Mouse (Mus musculus): ENCODE data around the gene Ptprb. TPM values are rescaled to one million over a fixed set of nuclear protein-coding genes. Genes with fewer than 3 reads are reported as not detected.

Ptprb gene
- not detected for total RNA-seq (2018; cell fraction: chromatin; rRNA removed)
- total RNA-seq (2018; cell fraction: cytosol; rRNA removed), result under 1 TPM in 4 of 26 experiments, not detected in 22; under 0.01 to 0.05 (median 0.02) TPM
- not detected for total RNA-seq (2018; cell fraction: nucleus; rRNA removed)
- polyA plus RNA-seq (2018), result not detected in 3 replicates

- Histone ChIP-seq H3K36me3 (ENCODE audit: inconsistent target) (no peaks in the 10 kb centered on the region), H3K79me2 (ENCODE audit: inconsistent target) (no peaks in the 10 kb centered on the region), H3K4me3 (ENCODE audit: inconsistent target) (no peak within 1 kb of the TSS), H3K27ac (no peak within 1 kb of the TSS)
- 3% methylated on average over 7 of the region's 7 CpGs for WGBS (ENCODE audit: missing documents)
Observed at GRCm38 (mm10) chr10:116275280-116275679, at the start of gene Ptprb. Ptprb (plus strand) TSS chr10:116275523.

- no peak overlapping the region for H3K4me3 ChIP-seq (ENCODE audit: inconsistent target)
- no peaks in the 10 kb centered on the region for H3K36me3 ChIP-seq (ENCODE audit: inconsistent target)
- no peaks in the 10 kb centered on the region for H3K79me2 ChIP-seq (ENCODE audit: inconsistent target)
- WGBS (ENCODE audit: missing documents), result 53% methylated on average over 5 of the region's 5 CpGs
- no peak overlapping the region for H3K27ac ChIP-seq
Observed at GRCm38 (mm10) chr10:116235299-116235698, 40.0 kb upstream of the Ptprb start.

- no peak overlapping the region for H3K27ac ChIP-seq
- H3K4me3 ChIP-seq (ENCODE audit: inconsistent target), result no peak overlapping the region
- 32% methylated on average over 7 of the region's 7 CpGs for WGBS (ENCODE audit: missing documents)
- no peaks in the 10 kb centered on the region for H3K36me3 ChIP-seq (ENCODE audit: inconsistent target)
- no peaks in the 10 kb centered on the region for H3K79me2 ChIP-seq (ENCODE audit: inconsistent target)
Observed at GRCm38 (mm10) chr10:116242200-116242599, 33.1 kb upstream of the Ptprb start.

- Histone ChIP-seq H3K79me2 (ENCODE audit: inconsistent target) (no peaks in the 10 kb centered on the region), H3K36me3 (ENCODE audit: inconsistent target) (no peaks in the 10 kb centered on the region), H3K4me3 (ENCODE audit: inconsistent target) (no peak overlapping the region), H3K27ac (no peak overlapping the region)
- WGBS (ENCODE audit: missing documents), result 86% methylated on average over 6 of the region's 7 CpGs
Observed at GRCm38 (mm10) chr10:116243373-116243772, 31.9 kb upstream of the Ptprb start.

DNA sequence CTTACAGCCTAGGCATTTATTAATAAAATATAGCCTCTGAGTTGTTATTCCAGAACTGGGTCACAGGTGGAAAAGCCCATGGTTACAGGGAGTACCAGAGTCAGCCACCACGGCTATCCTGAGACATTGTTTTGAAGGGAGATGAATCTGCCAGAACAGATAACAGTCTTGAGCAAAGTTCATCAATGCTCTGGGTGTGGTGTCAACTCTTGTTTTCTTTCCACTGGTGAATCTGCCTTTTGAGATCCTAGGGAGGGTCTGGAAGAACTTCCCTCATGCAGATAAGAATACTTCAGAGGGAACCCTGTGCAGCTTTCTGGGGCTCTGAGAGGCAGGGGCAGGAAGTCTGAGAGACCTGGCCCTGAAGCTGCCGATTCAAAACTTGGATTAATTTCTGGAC lies 29.7 kb upstream of the Ptprb start:
- Histone ChIP-seq H3K79me2 (ENCODE audit: inconsistent target) (no peaks in the 10 kb centered on the region), H3K4me3 (ENCODE audit: inconsistent target) (no peak overlapping the region), H3K27ac (no peak overlapping the region), H3K36me3 (ENCODE audit: inconsistent target) (no peaks in the 10 kb centered on the region)
- WGBS (ENCODE audit: missing documents), result 84% methylated on average over 2 of the region's 2 CpGs

DNA sequence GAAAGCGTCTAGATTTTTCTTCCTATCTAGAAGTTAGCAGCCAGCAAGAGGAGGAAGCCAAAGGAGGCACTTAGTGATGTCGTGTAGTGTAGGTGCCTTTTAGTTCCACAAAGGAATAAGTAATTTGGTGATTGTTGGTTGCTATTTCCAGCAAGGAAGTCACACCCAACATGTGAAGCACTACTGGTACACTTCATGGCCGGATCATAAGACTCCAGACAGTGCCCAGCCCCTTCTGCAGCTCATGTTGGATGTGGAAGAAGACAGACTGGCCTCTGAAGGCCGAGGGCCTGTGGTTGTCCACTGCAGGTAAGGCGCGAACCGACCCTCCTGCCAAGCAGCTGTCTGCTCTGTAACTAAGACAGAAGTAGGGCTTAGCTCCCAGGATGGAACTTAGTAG lies 22.7 kb upstream of the Ptprb start:
- Histone ChIP-seq H3K79me2 (ENCODE audit: inconsistent target) (no peaks in the 10 kb centered on the region), H3K36me3 (ENCODE audit: inconsistent target) (no peaks in the 10 kb centered on the region), H3K4me3 (ENCODE audit: inconsistent target) (no peak overlapping the region), H3K27ac (no peak overlapping the region)
- 82% methylated on average over 7 of the region's 7 CpGs for WGBS (ENCODE audit: missing documents)

GRCm38 (mm10) chr10:116253972-116254371 lies 21.4 kb upstream of the Ptprb start:
- H3K4me3 ChIP-seq (ENCODE audit: inconsistent target), result no peak overlapping the region
- H3K27ac ChIP-seq, result no peak overlapping the region
- H3K36me3 ChIP-seq (ENCODE audit: inconsistent target), result no peaks in the 10 kb centered on the region
- H3K79me2 ChIP-seq (ENCODE audit: inconsistent target), result no peaks in the 10 kb centered on the region
- WGBS (ENCODE audit: missing documents), result 79% methylated on average over 6 of the region's 6 CpGs

DNA sequence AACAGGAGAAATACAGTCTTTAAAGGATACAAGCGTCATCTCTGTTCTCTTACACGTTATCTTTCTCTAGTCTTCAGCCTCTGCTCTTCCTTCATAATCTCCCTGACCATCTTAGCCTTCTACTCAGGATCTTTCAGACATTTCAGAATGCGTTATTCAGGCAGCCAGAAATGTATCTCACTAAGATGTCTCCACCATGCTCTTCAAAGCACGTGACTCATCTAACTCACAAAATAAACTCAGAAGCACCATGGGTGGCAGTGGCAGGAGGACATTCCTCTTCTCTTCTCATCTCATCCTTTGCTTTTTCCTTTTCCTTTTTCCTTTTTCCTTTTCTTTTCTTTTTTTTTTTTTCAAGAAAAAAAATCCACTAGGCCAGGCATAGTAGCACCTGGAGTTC lies 16.0 kb upstream of the Ptprb start:
- H3K36me3 ChIP-seq (ENCODE audit: inconsistent target), result no peaks in the 10 kb centered on the region
- WGBS (ENCODE audit: missing documents), result 94% methylated on average over 4 of the region's 4 CpGs
- no peak overlapping the region for H3K4me3 ChIP-seq (ENCODE audit: inconsistent target)
- H3K27ac ChIP-seq, result no peak overlapping the region
- no peaks in the 10 kb centered on the region for H3K79me2 ChIP-seq (ENCODE audit: inconsistent target)

GRCm38 (mm10) chr10:116260658-116261433 lies 14.5 kb upstream of the Ptprb start:
- no peak overlapping the region for H3K27ac ChIP-seq
- H3K79me2 ChIP-seq (ENCODE audit: inconsistent target), result no peaks in the 10 kb centered on the region
- H3K36me3 ChIP-seq (ENCODE audit: inconsistent target), result no peaks in the 10 kb centered on the region
- H3K4me3 ChIP-seq (ENCODE audit: inconsistent target), result no peak overlapping the region
- 52% methylated on average over 13 of the region's 13 CpGs for WGBS (ENCODE audit: missing documents)

GRCm38 (mm10) chr10:116261559-116261958 lies 13.8 kb upstream of the Ptprb start:
- Histone ChIP-seq H3K4me3 (ENCODE audit: inconsistent target) (no peak overlapping the region), H3K36me3 (ENCODE audit: inconsistent target) (no peaks in the 10 kb centered on the region), H3K27ac (no peak overlapping the region), H3K79me2 (ENCODE audit: inconsistent target) (no peaks in the 10 kb centered on the region)
- WGBS (ENCODE audit: missing documents), result 49% methylated on average over 5 of the region's 5 CpGs

DNA sequence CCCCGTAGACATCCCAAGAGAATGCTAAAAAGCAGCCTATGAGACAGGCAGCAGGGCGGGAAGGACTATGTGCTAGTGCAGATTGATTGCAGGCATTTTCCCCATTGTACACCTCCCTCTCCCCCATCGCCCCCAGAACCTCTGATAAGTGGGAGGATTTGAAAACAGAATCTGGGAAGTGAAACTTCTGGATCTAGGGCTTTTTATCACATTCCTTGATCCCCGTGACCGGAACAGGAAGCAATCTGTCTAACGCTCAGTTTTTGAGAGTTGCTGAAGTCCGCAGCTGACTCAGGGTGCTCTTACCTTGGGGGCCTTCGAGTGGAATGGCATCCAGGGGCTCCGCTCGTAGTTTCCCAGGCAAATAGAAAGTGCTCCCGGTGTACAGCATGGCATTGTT lies 10.8 kb upstream of the Ptprb start:
- H3K4me3 ChIP-seq (ENCODE audit: inconsistent target), result no peak overlapping the region
- no peak overlapping the region for H3K27ac ChIP-seq
- WGBS (ENCODE audit: missing documents), result 75% methylated on average over 11 of the region's 11 CpGs
- no peaks in the 10 kb centered on the region for H3K36me3 ChIP-seq (ENCODE audit: inconsistent target)
- H3K79me2 ChIP-seq (ENCODE audit: inconsistent target), result no peaks in the 10 kb centered on the region

DNA sequence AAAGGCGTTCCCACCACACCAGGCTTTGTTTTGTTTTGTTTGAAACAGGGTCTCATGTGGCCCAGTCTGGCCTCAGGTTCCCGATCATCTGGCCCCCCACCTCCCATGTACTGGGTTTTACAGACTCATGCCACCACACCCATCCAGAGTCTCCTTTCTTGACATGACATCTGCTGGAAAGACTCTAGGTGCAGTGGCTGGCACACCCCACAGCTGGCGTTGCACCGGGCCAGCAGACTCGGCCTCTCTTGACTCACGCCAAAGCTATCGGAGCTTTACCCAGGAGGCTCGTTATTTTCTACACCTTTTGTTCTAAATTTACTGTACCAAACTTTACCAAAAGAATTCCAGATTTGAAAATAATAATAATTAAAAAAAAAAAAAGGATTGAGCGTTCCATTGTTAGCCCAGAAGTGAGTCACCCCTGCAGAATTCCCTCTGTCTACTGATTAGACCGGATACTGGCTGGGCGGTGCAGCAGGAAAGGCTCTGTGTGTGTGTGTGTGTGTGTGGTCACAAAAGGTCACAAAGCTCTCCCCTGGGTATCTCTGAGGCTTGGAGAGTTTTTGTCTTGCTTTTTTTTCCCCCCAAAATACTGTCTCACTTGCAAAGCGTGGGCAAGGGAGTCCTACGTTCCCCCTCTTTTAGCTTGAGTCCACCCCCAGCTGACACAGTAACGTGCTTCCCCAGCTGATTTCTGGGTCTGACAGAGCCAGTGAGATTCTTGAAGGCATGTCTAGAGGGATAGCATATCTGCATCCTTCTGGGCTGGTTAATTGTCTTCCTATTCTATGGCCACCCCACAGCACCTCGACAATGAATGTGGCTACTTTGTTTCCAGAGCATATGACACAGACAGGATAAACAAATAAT lies 8.5 kb upstream of the Ptprb start:
- Histone ChIP-seq H3K4me3 (ENCODE audit: inconsistent target) (no peak overlapping the region), H3K79me2 (ENCODE audit: inconsistent target) (no peaks in the 10 kb centered on the region), H3K36me3 (ENCODE audit: inconsistent target) (no peaks in the 10 kb centered on the region), H3K27ac (no peak overlapping the region)
- WGBS (ENCODE audit: missing documents), result 84% methylated on average over 15 of the region's 15 CpGs

GRCm38 (mm10) chr10:116267434-116267822 lies 7.9 kb upstream of the Ptprb start:
- Histone ChIP-seq H3K4me3 (ENCODE audit: inconsistent target) (no peak overlapping the region), H3K36me3 (ENCODE audit: inconsistent target) (no peaks in the 10 kb centered on the region), H3K27ac (no peak overlapping the region), H3K79me2 (ENCODE audit: inconsistent target) (no peaks in the 10 kb centered on the region)
- WGBS (ENCODE audit: missing documents), result 85% methylated on average over 4 of the region's 4 CpGs

DNA sequence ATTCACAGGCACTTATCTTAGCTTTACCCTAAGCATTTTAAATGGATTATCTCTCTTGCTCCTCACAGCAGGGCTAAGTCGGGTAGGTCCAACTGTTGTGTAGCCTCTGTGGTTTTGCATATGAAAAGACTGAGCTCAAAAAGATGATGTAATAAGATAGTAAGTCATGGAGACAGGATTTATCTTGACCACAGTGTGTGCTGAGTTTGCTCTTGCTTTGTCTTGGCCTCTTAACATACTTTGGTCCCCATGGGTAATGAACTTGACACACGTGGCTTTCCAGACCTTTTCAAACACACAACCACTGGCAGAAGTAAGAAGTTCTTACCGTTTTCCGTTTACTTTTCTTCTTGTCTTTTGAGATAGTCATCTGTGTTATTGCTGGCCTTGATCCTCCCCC lies 7.0 kb upstream of the Ptprb start:
- Histone ChIP-seq H3K36me3 (ENCODE audit: inconsistent target) (no peaks in the 10 kb centered on the region), H3K27ac (no peak overlapping the region), H3K79me2 (ENCODE audit: inconsistent target) (no peaks in the 10 kb centered on the region), H3K4me3 (ENCODE audit: inconsistent target) (no peak overlapping the region)
- WGBS (ENCODE audit: missing documents), result 69% methylated on average over 4 of the region's 4 CpGs

Data from macrophage (primary cell).